Mouse (Mus musculus) CH12.LX (cell line): Measurements from ENCODE around the gene Mrtfb. TPM values are rescaled to one million over a fixed set of nuclear protein-coding genes. Genes with fewer than 3 reads are reported as not detected.
A peak's percentile ranks its signal among the peaks of the same experiment; 100 is the strongest.

Experiments
- DNase-seq: peaks from one replicate; pipeline ENCODE4 v3.0.0-alpha.2; 2013; ENCODE audit errors: extremely low read depth
- H3K27ac ChIP-seq: 2 replicates; pipeline ENCODE4 v1.5.1; 2012; ENCODE audit warnings: low read depth, mild to moderate bottlenecking, control low read depth, moderate library complexity; ENCODE audit not compliant: insufficient read depth
- H3K27me3 ChIP-seq: replicated peaks from 2 replicates; pipeline ENCODE3; 2012; ENCODE audit warnings: inconsistent platforms
- H3K36me3 ChIP-seq, 2 experiments: replicated peaks in 1 of 2; 2 replicates each; pipeline versions ENCODE3 to v1.6.1; 2012; ENCODE audit warnings: inconsistent platforms in 1 of 2, low read length in 1 of 2, mild to moderate bottlenecking in 1 of 2, mixed read lengths in 1 of 2, moderate library complexity in 1 of 2; ENCODE audit not compliant: control insufficient read depth in 1 of 2, insufficient read depth in 1 of 2
- H3K4me1 ChIP-seq, 2 experiments: 2 replicates each; pipeline ENCODE4 v1.6.1; 2012; ENCODE audit warnings: inconsistent platforms in 1 of 2, moderate library complexity in 1 of 2; ENCODE audit not compliant: insufficient read depth in 2 of 2, control insufficient read depth in 1 of 2
- H3K4me2 ChIP-seq: 2 replicates; pipeline ENCODE4 v1.6.1; 2012; ENCODE audit warnings: low read depth, mild to moderate bottlenecking, control low read depth; ENCODE audit not compliant: poor library complexity, insufficient read depth, severe bottlenecking
- H3K4me3 ChIP-seq, 3 experiments: fragments of 150-350 bp in 1 of 3; sonication (generic) in 1 of 3; replicated peaks in 1 of 3; 2 replicates each; pipeline versions ENCODE3 to v1.5.1; 2011 to 2012; ENCODE audit warnings: low read depth in 2 of 3, low read length in 2 of 3, mild to moderate bottlenecking in 2 of 3, moderate library complexity in 2 of 3, control low read depth in 1 of 3, improper control_type of control experiment in 1 of 3, inconsistent platforms in 1 of 3, mixed read lengths in 1 of 3; ENCODE audit not compliant: poor library complexity in 1 of 3
- H3K79me2 ChIP-seq: replicated peaks from 2 replicates; pipeline ENCODE4 v1.6.1; 2012; ENCODE audit warnings: mild to moderate bottlenecking, moderate library complexity; ENCODE audit not compliant: control insufficient read depth, poor library complexity, insufficient read depth, severe bottlenecking; ENCODE audit errors: extremely low read depth
- H3K9ac ChIP-seq: 2 replicates; pipeline ENCODE4 v1.6.1; 2012; ENCODE audit warnings: low read depth, mild to moderate bottlenecking, control low read depth, moderate library complexity; ENCODE audit not compliant: insufficient read depth
- H3K9me3 ChIP-seq: replicated peaks from 2 replicates; pipeline ENCODE3; 2012; ENCODE audit warnings: low read length, inconsistent platforms, mixed read lengths
- CHD2 ChIP-seq: IDR thresholded peaks from 2 replicates; pipeline ENCODE4 v1.6.1; 2011; ENCODE audit warnings: low read length, improper control_type of control experiment
- E2F4 ChIP-seq: IDR thresholded peaks from 2 replicates; pipeline ENCODE4 v1.6.1; 2011; ENCODE audit warnings: low read depth, low read length, improper control_type of control experiment; ENCODE audit not compliant: insufficient replicate concordance
- ELF1 ChIP-seq: IDR thresholded peaks from 2 replicates; pipeline ENCODE4 v1.6.1; 2014; ENCODE audit warnings: low read depth, mild to moderate bottlenecking, inconsistent platforms, low read length, improper control_type of control experiment
- EP300 ChIP-seq: IDR thresholded peaks from 2 replicates; pipeline ENCODE4 v1.6.1; 2011; ENCODE audit warnings: low read length, improper control_type of control experiment
- HCFC1 ChIP-seq: IDR thresholded peaks from 2 replicates; pipeline ENCODE4 v1.6.1; 2012; ENCODE audit warnings: low read depth, mild to moderate bottlenecking, inconsistent platforms, low read length, improper control_type of control experiment
- IRF4 ChIP-seq: IDR thresholded peaks from 2 replicates; pipeline ENCODE4 v1.6.1; 2014; ENCODE audit warnings: low read depth, mild to moderate bottlenecking, inconsistent platforms, low read length, improper control_type of control experiment
- JUND ChIP-seq: conservative IDR thresholded peaks from 2 replicates; pipeline ENCODE4 v1.6.1; 2011; ENCODE audit warnings: low read depth, low read length, improper control_type of control experiment
- KAT2A ChIP-seq: IDR thresholded peaks from 2 replicates; pipeline ENCODE4 v1.6.1; 2012; ENCODE audit warnings: low read length, improper control_type of control experiment, inconsistent platforms; ENCODE audit not compliant: insufficient replicate concordance
- MAFK ChIP-seq: IDR thresholded peaks from 2 replicates; pipeline ENCODE4 v1.6.1; 2011; ENCODE audit warnings: low read length, improper control_type of control experiment; ENCODE audit not compliant: insufficient replicate concordance
- MAZ ChIP-seq: IDR thresholded peaks from 2 replicates; pipeline ENCODE4 v1.6.1; 2012; ENCODE audit warnings: low read depth, mild to moderate bottlenecking, inconsistent platforms, low read length, improper control_type of control experiment, moderate library complexity
- MXI1 ChIP-seq: IDR thresholded peaks from 2 replicates; pipeline ENCODE4 v1.6.1; 2011; ENCODE audit warnings: mild to moderate bottlenecking, low read depth, low read length, improper control_type of control experiment
- MYC ChIP-seq: IDR thresholded peaks from 2 replicates; pipeline ENCODE4 v1.6.1; 2011; ENCODE audit warnings: low read depth, mild to moderate bottlenecking, improper control_type of control experiment, low read length
- NRF1 ChIP-seq: IDR thresholded peaks from 2 replicates; pipeline ENCODE4 v1.6.1; 2014; ENCODE audit warnings: low read depth, mild to moderate bottlenecking, inconsistent platforms, low read length, improper control_type of control experiment, moderate library complexity
- RCOR1 ChIP-seq: conservative IDR thresholded peaks from 2 replicates; pipeline ENCODE4 v1.6.1; 2012; ENCODE audit warnings: low read depth, mild to moderate bottlenecking, inconsistent platforms, low read length, improper control_type of control experiment
- TCF12 ChIP-seq: IDR thresholded peaks from 2 replicates; pipeline ENCODE4 v1.6.1; 2014; ENCODE audit warnings: low read depth, mild to moderate bottlenecking, inconsistent platforms, low read length, improper control_type of control experiment
- UBTF ChIP-seq: IDR thresholded peaks from 2 replicates; pipeline ENCODE4 v1.6.1; 2012; ENCODE audit warnings: low read depth, mild to moderate bottlenecking, inconsistent platforms, low read length, improper control_type of control experiment, moderate library complexity
- USF1 ChIP-seq: IDR thresholded peaks from 2 replicates; pipeline ENCODE4 v1.6.1; 2014; ENCODE audit warnings: low read depth, mild to moderate bottlenecking, inconsistent platforms, low read length, improper control_type of control experiment
- USF2 ChIP-seq: conservative IDR thresholded peaks from 2 replicates; pipeline ENCODE4 v1.6.1; 2011; ENCODE audit warnings: low read depth, low read length, improper control_type of control experiment
- ZC3H11A ChIP-seq: IDR thresholded peaks from 2 replicates; pipeline ENCODE4 v1.6.1; 2012; ENCODE audit warnings: low read depth, mild to moderate bottlenecking, inconsistent platforms, low read length, improper control_type of control experiment
- ZKSCAN1 ChIP-seq: IDR thresholded peaks from 2 replicates; pipeline ENCODE4 v1.6.1; 2012; ENCODE audit warnings: low read depth, inconsistent platforms, low read length, improper control_type of control experiment, borderline replicate concordance
- ZMIZ1 ChIP-seq: IDR thresholded peaks from 2 replicates; pipeline ENCODE4 v1.6.1; 2012; ENCODE audit warnings: low read depth, mild to moderate bottlenecking, inconsistent platforms, low read length, improper control_type of control experiment
- dilution Hi-C: fragments of 300-500 bp; cut with MboI; formaldehyde crosslinking; loops from 2 replicates; pipeline ENCODE4 v1.14.3; 2020; ENCODE audit warnings: low sequenced_read_pairs; ENCODE audit not compliant: extremely low pct_unique_long_range_greater_than_20kb, extremely low pct_ligation_motif_present
- in situ Hi-C: fragments of 300-500 bp; cut with MboI; formaldehyde crosslinking; loops from 3 replicates; pipeline ENCODE4 v1.14.3; 2019; ENCODE audit warnings: low sequenced_read_pairs, low pct_ligation_motif_present, low pct_unique_long_range_greater_than_20kb, mixed read lengths
- polyA plus RNA-seq: library from polyadenylated mRNA; unstranded; fragments of >175 nt; gene quantifications from 2 replicates; pipeline ENCODE4 v1.2.1, GENCODE M21; 2012; ENCODE audit warnings: low read depth; ENCODE audit not compliant: insufficient read length
- total RNA-seq, 2 experiments: library from RNA; depleted of rRNA; stranded (reverse); fragments of 300-350 nt in 1 of 2; fragments of >200 nt in 1 of 2; gene quantifications; 2 replicates each; pipeline ENCODE4 v1.2.3; 2012 to 2014

The Mrtfb gene
- total and polyA plus RNA-seq, 3 experiments, result 3.2 to 9.4 (median 4.4) TPM

- H3K4me1 ChIP-seq, result peaks cover 0 to 19% of the 10 kb centered on the region in 2 experiments; a peak in 2 of 4 replicates
- H3K36me3 ChIP-seq, result peaks cover 6 to 29% of the 10 kb centered on the region in 2 experiments
- TF ChIP-seq USF2 (no peak), MYC (no peak)
- H3K27me3 ChIP-seq, result no peaks in the 10 kb centered on the region
- no peak for DNase-seq
- dilution Hi-C loops (no loop called here), in situ Hi-C loops (no loop called here)
- H3K9ac ChIP-seq, result no peak overlapping the region
- H3K4me2 ChIP-seq, result no peak overlapping the region
- H3K79me2 ChIP-seq, result no peaks in the 10 kb centered on the region
- H3K4me3 ChIP-seq, result no peak overlapping the region
- H3K9me3 ChIP-seq, result no peaks in the 10 kb centered on the region
- H3K27ac ChIP-seq, result no peak overlapping the region
These were observed 74.0 kb downstream of the Mrtfb start for GRCm38 (mm10) chr16:13330221-13330659.

- no peak overlapping the region for H3K4me2 ChIP-seq
- TF ChIP-seq IRF4 (no peak), UBTF (no peak), CHD2 (no peak), HCFC1 (no peak), MXI1 (no peak), JUND (no peak), MAFK (no peak), TCF12 (no peak), KAT2A (no peak), NRF1 (no peak), E2F4 (no peak), ZMIZ1 (no peak)
- TF ChIP-seq, all 38 proteins: peak for 0
- Histone ChIP-seq H3K27me3 (no peaks in the 10 kb centered on the region), H3K79me2 (no peaks in the 10 kb centered on the region), H3K4me1 (peaks cover 0 to 11% of the 10 kb centered on the region in 2 experiments; a peak in 2 of 4 replicates), H3K4me3 (no peak overlapping the region), H3K9me3 (no peaks in the 10 kb centered on the region), H3K9ac (no peak overlapping the region), H3K36me3 (peaks cover 6 to 25% of the 10 kb centered on the region in 2 experiments), H3K27ac (no peak overlapping the region)
- peak; percentile 5 for DNase-seq
- dilution Hi-C loops (no loop called here), in situ Hi-C loops (no loop called here)
These were observed 75.6 kb downstream of the Mrtfb start for GRCm38 (mm10) chr16:13331898-13332297.

DNA sequence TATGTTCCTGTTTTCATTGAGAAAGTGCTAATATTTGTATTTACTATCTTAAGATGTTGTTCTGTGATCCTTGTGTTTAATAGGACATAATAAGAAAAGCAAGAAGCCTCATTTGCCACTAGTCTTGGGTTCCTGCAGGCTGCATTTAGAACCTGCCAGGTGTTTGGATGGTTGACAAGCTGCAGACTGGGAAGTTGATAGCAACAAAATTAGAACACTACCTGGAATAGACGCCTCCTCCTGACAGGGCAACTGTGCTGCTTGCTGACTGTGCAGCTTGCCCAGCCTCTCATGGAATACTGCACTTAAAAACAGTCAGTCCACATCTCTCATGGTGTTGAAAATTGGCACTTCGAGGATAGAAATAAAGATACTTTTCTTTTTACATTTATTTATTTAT is 76.3 kb downstream of the Mrtfb start:
- in situ Hi-C loops (no loop called here), dilution Hi-C loops (no loop called here)
- Histone ChIP-seq H3K27ac (no peak overlapping the region), H3K27me3 (no peaks in the 10 kb centered on the region), H3K4me3 (no peak overlapping the region), H3K36me3 (peaks cover 2 to 22% of the 10 kb centered on the region in 2 experiments), H3K9me3 (no peaks in the 10 kb centered on the region), H3K79me2 (no peaks in the 10 kb centered on the region), H3K4me1 (peaks cover 0 to 5% of the 10 kb centered on the region in 2 experiments; a peak in 1 of 4 replicates), H3K4me2 (no peak overlapping the region), H3K9ac (no peak overlapping the region)
- no peak for DNase-seq
- TF ChIP-seq EP300, result no peak
- TF ChIP-seq ELF1, result no peak
- no peak for TF ChIP-seq USF1
- no peak for TF ChIP-seq IRF4
- TF ChIP-seq MAZ, result no peak
- TF ChIP-seq ZKSCAN1, result no peak
- TF ChIP-seq ZC3H11A, result no peak
- TF ChIP-seq RCOR1, result no peak
